Mouse (Mus musculus) cerebral cortex, adult 2 months (tissue): Measurements from ENCODE around the gene Zfp790.

Source experiments
- WGBS: fragments of 180-500 bp; shearing (Covaris S2); methylation state at CpG from one replicate; pipeline ENCODE4 v1.1.7; 2018; 5-methylcytosine and 5-hydroxymethylcytosine counted together

Gene Zfp790

DNA sequence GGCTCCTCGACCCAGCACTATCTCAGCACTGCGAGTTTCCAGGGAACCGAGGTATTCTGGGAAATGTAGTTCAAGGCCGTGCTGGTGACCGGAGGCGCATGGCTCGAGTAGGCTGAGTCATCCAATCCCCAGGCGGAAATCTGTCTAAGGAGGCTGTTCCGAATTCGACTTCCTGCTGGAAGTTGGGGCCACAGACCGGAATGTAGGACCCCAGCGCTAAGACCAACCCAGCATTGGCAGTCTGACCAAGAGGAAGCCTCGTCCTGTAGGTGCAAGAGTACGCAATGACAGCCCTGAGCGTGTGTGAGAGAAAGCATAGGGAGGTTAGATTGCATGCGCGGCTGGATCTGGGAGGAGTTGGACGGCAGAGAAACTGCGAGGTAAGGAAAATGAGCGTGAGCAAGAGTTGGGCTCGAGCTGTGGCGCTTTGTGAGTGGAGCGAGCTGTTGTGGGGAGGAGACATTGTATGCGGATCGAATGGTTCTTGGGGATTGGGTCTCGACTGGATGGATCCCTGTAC is at the start of gene Zfp790:
Gene Zfp790, plus strand, starts transcription at position 205 of the 520 bp plus-strand sequence.
- under 1% methylated on average over 26 of the region's 26 CpGs for WGBS

DNA sequence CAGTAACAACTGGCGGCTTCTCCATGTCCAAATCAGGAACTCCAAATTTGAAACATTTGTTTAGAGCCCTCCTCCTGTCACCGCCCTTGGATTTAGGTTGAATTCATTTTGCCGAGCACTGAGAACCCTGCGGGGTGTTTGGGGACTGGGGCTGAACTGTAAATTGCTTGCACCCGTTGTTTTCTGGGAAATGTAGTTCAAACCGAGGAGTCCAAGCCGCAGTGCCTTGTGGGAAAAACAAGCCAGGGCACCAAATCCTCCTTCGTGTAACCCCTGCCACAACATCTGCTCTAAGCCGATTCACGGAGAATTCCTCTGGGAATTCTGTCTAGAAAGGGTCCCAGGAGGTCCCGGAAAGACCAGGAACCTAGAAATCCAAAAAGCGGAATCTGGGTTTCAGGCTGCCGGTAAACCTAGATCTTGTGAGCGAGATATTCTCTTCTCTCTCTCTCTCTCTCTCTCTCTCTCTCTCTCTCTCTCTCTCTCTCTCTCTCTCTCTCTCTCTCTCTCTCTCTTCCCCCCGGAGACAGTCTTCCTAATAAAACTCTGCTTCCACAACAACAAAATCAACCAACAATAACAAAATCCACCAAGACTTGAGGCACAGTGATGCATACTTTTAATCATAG is 48.7 kb upstream of the Zfp790 start:
- 0% methylated on average over 15 of the region's 15 CpGs for WGBS

DNA sequence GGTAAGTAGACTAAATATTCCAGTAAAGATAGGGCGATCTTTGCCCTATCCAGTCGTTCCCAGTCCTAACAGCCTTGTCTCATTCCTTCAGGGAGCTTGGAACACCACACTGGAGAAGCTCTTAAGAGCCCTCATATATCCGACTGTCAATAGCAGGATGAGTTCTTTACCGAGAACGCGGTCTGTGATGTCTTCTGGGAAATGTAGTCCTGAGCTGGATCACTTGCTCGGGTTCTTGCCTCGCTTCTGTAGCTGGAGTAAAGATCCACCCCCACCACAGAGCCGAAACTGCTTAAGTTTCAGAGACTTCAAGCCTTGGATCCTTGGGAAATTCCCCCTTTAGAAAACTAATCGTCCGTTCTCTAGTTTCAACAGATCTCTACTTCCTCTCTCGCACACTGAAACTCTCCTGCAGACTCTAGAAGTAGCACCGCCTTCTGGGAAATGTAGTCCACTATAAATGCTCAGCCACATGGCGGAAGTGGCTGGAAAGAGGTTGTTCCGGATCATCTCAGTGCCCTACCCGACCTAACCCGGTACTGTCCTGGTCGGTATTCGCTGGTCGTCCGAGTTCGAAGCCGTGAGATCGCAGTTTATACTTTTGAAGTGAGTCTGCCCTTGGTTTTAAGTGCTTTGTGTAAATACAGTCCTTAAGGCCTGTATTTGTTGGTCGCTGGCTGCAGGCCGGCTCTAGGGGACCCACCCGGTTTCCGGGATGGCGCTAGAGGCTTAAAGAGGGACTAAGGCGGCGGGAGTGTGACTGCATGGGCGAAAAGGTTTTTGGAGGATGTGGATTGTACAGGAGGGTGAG is 47.6 kb upstream of the Zfp790 start, which contains the start of gene Zfp84:
Gene Zfp84, plus strand, starts transcription at position 463 of the 811 bp plus-strand sequence.
- under 1% methylated on average over 32 of the region's 32 CpGs for WGBS

DNA sequence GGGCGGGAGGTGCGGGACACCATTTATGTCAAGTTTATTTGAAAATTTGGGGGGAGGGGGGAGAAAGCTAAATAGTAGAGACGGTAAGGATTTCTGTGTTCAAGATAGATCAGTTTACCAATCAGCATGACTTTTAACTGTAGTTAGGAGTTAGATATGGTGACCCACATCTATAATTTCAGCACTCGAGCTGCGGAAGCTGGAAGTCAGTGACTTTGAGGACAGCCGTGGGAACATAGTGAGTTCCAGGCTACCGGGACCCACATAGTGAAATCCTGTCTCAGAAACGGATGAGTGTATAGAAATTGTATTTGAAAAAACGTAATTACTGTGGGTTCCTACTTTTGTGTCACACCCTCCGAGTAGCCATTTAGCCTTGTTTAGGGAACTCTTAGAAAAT is 46.9 kb upstream of the Zfp790 start:
- WGBS, result 3% methylated on average over 10 of the region's 10 CpGs

DNA sequence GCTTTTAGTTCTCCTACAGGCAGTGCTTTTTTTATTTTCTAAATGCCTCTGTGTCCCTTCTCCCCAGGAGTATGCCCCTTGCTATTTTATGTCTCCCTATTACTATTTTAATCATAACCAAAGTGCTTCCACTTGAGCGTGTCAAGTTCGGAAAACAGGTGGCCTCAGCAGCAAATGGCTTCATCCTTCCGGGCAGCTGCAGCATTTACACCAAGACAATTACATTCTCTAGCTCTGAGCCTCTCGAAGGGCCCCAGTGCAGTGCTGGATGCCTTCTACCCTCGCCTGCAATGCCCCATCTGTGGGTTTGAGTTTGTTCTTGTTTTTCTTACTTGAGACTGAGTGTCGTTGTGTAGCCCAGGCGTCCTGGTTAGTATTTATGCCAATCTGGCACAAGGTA is 42.4 kb upstream of the Zfp790 start:
- 86% methylated on average over 7 of the region's 7 CpGs for WGBS

DNA sequence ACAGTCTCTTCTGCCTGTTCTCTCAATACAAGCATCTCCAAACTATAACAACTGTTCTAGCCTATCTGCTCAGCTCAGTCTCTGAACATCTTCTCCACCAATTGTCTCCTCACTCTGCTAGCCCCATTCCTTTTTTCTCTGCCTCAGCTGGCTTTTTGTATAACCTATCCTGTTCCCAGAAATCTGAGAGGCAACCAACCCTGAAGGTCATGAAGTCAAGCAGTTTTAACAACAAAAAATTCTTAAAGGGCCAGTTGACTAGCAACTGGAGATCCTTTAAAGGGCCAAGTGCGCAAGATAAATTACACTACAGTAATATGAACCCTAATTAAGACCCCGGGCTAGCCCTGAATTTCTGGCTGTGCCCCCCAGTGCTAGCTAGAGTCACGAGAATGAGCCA is 41.5 kb upstream of the Zfp790 start:
- 86% methylated on average over 3 of the region's 3 CpGs for WGBS

DNA sequence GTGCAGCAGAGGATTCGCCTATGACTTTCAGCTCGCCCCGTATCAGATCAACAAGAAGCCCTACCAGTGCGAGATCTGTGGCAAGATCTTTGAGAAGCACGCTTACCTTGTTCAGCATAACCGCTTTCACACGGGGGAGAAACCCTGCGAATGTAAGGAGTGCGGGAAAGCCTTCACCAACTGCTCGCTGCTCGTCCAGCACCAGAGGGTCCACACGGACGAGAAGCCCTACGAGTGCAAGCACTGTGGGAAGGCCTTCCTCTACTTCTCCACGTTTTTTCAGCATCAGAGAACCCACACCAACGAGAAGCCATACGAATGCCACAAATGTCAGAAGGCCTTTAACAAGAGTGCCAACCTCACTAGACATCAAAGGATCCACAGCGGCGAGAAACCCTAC is 39.3 kb upstream of the Zfp790 start:
- 97% methylated on average over 19 of the region's 19 CpGs for WGBS

DNA sequence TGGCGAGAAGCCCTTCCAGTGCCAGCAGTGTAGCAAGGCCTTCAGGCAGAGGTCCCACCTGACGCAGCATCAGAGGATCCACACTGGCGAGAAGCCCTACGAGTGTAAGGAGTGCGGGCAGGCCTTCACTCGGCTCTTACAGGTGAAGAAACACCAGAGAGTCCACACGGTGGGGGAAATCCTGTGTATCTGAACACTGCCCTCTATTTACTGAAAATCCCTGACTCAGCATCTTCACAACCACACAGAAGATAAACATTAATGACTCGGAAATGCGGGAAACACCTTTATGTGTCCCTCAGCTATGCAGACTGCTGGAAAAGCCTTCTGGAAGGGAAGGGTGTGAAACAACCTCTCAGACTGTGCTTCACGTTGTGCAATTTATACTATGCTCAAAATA is 38.5 kb upstream of the Zfp790 start:
- 78% methylated on average over 10 of the region's 10 CpGs for WGBS

DNA sequence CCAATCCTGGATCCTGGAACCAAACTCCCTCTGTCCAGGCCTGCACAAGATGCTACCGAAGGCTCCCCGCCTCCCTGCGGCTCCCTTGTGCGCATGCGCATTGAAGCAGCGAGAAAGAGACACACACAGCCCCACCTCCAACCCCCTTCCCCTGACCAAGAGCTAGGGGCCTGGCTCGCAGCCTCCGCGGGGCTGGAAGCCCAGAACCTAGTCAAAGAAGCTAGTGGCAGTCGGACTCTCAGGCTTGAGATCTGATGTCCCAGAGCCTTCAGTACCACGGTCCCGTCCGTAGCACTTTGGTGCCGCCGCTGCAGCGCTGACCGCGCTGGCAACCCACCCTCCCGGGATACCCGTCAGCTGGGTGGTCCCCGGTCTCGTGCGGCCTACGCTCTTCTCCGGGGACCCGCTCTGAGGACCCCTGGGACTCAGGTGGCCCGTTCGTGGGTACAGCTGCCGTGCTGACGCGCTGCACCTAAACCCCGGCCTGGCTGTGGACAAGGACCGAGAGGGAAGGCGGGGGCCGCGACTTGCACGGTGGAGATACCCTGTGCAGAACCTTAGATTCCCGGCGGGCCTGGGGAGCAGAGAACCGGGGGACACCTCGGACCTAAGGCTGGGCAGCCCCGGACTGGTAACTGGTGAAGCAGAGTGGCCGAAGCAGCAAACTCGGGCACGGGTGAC is 31.9 kb upstream of the Zfp790 start, which contains the start of gene Zfp30:
Gene Zfp30, plus strand, starts transcription at position 128 of the 681 bp plus-strand sequence.
- under 1% methylated on average over 45 of the region's 45 CpGs for WGBS

DNA sequence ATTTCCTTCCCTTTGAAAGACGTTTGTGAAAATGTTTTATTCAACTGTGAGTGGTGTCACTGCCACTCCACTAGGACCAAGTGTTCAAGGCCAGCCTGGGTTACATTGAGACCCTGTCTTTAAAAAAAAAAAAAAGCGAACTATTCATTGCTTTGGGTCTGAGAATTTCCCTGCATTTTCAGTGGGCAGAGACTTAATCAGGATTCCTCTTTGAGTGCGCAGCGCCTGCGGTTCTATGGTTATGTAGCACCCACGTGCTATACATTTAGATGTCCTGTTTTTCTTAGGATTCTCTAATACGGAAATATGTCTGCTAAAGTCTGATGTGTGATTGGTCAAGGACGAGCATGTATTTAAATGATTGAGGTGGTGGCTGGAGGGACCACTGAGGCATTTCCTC is 30.9 kb upstream of the Zfp790 start:
- 29% methylated on average over 8 of the region's 8 CpGs for WGBS

DNA sequence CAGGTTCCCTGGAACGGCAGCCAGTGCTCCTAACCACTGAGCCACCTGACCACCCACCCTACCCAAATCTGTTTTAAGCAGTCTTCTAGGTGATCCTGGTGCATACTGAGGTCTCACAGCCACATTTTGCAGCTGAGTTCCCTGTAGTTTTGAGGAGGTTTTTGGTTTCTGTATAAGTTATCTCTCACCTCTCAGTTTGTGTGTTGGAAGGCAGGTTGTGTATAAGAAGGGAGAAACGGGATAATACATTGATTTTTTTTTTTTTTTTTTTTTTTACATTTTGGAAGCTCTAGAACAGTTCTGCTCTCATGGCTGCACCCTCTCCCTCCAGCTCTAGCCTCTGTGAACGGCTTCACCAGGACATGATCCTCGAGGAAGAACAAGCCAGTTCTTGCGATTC is 30.0 kb upstream of the Zfp790 start:
- 55% methylated on average over 5 of the region's 5 CpGs for WGBS

DNA sequence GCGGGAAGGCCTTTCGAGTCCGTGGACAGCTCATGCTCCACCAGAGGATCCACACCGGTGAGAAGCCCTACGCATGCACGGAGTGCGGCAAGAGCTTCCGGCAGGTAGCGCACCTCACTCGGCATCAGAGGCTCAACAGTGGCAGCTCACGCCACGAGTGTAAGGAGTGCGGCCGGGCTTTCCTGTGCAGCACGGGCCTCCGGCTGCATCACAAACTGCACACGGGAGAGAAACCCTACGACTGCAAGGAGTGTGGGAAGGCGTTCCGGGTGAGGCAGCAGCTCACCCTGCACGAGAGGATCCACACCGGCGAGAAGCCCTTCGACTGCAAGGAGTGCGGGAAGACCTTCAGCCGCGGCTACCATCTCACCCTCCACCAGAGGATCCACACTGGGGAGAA is 23.0 kb upstream of the Zfp790 start:
- WGBS, result 58% methylated on average over 27 of the region's 27 CpGs

DNA sequence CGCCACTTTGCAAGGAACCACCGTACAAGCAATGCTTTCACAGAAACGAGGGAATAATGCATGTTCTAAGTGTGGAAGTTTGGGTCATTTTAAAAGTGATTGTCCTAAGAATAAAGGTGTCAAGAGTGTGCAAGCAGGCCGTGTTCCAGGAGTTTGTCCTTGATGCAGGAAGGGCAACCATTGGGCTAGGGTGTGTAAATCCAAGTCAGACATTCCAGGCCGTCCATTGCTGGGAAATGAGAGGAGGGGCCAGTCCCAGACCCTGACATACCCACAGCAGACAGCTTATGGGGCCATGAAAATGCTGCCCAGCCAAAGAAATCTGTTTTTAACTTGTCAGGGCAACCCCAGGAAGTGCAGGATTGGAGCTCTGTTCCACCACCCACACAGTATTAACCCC is 8.9 kb upstream of the Zfp790 start:
- WGBS, result 58% methylated on average over 5 of the region's 5 CpGs

DNA sequence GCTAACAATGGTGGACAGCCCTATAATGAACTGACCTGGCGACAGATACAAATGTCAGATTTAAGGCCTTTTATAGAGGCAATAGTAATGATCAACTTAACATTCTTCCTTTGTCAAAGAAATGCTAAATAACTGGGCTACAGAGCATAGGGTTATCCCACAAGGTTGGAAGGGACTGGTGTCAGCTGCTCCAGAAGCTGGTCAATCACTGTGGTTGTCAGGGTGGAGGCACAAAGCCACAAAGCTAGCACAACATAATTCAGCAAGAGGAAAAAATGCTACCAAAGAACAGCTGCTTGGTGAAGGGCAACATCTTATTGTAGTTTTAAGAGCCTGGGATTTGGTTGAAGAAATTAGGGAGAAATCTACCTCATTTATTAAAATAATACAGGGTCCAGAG is 3.7 kb upstream of the Zfp790 start:
- 98% methylated on average over 1 of the region's 1 CpGs for WGBS

DNA sequence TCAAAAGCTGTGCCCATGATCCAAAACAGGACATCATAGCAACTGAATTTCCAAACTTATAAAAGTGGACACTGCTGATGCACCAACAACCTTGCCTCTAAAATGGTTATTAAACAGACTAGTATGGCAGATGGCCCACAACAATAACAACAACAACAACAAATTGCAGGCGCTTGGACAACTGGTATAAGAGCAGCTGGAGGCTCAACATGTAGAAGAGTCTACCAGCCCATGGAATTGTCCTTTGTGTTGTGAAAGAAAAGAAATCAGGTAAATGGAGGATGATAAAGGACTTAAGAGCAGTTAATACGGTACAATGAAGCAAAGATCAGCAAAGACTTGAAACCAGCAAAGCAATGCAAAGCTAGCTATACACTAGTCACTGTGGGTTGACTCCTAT is 1.5 kb upstream of the Zfp790 start:
- WGBS, result 89% methylated on average over 2 of the region's 2 CpGs

DNA sequence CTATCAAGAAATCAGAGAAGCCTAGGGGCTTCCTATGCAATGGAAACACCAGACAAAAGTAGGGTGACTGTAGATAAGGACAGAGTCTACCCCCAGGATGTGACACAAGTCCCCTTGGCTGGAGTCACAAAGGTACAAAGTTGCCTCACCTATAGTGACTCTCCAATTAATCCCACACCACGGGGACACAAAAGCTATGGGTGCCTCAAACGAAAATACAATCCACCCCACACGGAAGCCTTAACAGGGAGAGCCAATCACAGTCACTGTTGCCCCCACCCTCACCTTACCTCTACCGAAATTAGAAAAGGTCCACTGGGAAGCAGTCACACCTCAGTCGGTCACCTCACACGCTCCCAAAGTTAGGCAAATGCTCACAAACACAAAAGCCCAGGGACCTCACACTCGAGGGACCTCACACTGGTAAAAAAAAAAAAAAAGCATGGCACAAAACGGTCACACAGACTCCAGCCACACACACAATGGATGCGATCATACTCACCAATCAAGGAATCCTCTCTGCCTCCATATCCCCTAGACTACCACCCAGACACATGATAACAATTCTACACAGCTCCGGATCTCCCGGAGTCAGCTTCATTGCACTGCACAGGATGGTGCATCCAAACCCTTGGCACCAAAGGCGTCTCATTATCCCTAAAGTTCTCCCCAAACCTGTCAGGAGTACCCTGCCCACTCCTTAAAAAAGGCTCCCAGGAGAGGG is 691 bp upstream of the Zfp790 start:
- under 1% methylated on average over 12 of the region's 12 CpGs for WGBS

DNA sequence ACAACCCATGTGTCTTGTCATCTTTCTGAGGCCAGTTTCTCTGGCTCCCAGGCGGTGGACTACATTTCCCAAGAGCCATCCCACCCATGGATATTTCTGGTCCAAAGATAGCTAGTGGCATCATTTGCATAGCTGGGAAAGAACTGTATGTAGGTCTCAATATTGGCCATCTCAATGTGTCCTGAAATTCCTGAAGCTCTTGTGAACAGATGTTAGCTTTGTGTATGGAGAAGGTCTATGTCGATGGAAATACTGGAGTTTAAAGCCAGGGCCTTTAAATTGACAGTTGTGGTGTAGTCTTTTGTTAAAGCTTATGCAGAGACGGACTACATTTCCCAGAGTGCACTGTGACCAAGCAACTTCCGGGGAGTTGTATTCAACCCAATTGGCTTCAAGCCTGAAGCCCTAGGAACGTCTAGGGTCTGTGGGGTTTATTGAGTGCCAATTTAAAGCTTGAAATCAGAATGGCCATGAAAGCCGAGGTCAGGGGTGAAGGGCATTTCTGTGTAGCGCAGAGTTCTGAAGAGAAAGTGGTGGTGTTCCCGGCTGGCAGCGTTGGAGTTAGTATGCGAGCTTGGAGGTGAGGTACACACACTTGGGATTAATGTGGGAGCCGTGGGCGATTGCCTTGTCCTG is 2.8 kb downstream of the Zfp790 start:
- WGBS, result 1% methylated on average over 12 of the region's 12 CpGs

DNA sequence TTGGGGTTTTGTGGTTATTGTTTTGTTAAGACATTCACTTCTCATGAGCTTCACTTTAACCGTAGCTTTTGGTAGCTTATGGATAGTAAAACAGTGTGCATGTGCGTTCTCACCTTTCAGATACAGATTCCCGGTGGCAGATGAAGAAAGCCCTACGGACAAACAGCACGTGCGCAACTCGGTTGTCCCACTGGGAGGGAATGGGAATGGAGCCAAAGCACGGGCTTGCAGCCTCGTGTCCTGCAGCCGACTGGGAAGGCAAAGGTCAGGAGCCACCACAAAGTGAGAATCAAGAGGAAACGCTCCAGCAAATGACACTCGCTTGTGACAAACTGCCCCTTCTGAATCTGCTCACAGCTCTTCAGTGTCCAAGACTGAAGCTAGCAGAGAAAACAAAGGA is 12.1 kb downstream of the Zfp790 start:
- WGBS, result 89% methylated on average over 12 of the region's 12 CpGs

DNA sequence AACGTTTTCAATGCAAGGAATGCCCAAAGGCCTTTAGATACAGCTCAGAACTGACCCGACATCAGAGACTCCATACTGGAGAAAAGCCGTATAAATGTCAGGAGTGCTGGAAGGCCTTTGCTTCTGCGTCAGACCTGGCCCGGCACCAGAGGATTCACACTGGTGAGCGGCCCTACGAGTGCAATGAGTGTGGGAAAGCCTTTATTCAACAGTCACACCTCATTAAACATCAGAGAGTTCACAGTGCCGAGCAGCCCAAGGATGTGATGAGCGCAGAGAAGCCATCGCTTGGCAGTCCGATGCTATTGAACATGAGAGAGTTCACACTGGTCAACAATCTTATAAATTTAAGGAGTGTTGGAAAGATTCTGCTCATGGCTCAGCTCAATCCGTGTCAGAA is 13.9 kb downstream of the Zfp790 start:
- WGBS, result 89% methylated on average over 12 of the region's 12 CpGs

DNA sequence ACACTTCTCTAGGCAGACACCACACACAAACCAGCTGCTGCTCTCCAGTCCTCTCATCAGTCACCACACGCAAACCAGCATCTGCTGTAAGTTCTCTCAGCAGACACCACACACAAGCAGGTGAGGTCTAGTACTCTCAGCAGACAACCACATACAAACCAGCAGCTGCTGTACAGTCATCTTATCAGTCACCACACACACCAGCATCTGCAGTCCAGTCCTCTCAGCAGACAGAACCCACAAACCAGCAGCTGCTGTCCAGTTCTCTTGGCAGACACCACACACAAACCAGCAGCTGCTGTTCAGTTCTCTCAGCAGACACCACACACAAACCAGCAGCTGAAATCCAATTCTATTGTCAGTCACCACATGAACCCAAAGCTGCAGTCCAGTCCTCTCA is 20.9 kb downstream of the Zfp790 start:
- WGBS, result 94% methylated on average over 1 of the region's 1 CpGs

DNA sequence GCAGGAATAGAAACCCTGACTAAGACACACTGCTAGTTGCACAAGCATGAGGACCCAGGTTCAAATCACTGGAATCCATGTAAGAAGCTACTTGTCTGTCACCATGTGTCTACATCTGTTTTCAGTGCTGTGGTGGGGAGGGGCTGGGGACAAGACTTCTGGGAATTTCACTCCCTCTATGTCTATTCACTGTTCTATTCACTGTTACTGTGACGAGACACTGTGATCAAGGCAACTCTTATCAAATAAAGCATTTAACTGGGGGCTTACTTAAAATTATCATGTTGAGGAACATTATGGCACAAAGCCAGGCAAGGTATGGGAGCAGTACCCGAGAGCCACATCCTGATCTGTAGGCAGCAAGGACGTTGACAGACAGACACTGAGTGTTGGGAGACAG is 23.3 kb downstream of the Zfp790 start:
- WGBS, result 82% methylated on average over 3 of the region's 3 CpGs
